Mouse (Mus musculus) limb, embryonic 10.5 days (tissue): ENCODE measurements at regions not wholly inside any gene's neighbourhood (a gene's known extent, or its start where the extent isn't known, plus 50 kb on each side); places are given as distances from the start of the nearest gene placed in this dataset.
"Not testable (repeated sequence)": the region's sequence is repeated elsewhere in the genome, so short reads cannot be mapped to it uniquely, and the experiment has no call there.

Source experiments
- DNase-seq: peaks from one replicate; pipeline ENCODE4 v3.0.0-alpha.2; 2017; ENCODE audit warnings: low spot score
- H3K27ac ChIP-seq: fragments of 300-500 bp; sonication (generic); 2 replicates; pipeline ENCODE4 v1.5.1; 2016; ENCODE audit warnings: mild to moderate bottlenecking
- H3K27me3 ChIP-seq: fragments of 300-500 bp; sonication (generic); 2 replicates; pipeline ENCODE4 v1.6.1; 2016; ENCODE audit warnings: low read depth, mild to moderate bottlenecking; ENCODE audit not compliant: poor library complexity, severe bottlenecking
- H3K36me3 ChIP-seq: fragments of 300-500 bp; sonication (generic); 2 replicates; pipeline ENCODE4 v1.6.1; 2016; ENCODE audit warnings: mild to moderate bottlenecking, moderate library complexity
- H3K4me1 ChIP-seq: fragments of 300-500 bp; sonication (generic); 2 replicates; pipeline ENCODE4 v1.6.1; 2016
- H3K4me3 ChIP-seq: fragments of 300-500 bp; sonication (generic); 2 replicates; pipeline ENCODE4 v1.5.1; 2016; ENCODE audit warnings: mild to moderate bottlenecking, moderate library complexity
- H3K9me3 ChIP-seq: fragments of 300-500 bp; sonication (generic); replicated peaks from 2 replicates; pipeline ENCODE4 v1.6.1; 2016; ENCODE audit warnings: mild to moderate bottlenecking
- WGBS: fragments of 180-500 bp; shearing (Covaris S2); methylation state at CpG from one replicate; pipeline ENCODE4 v1.1.7; 2016; 5-methylcytosine and 5-hydroxymethylcytosine counted together

GRCm38 (mm10) chr14:52810275-52811127, 315.0 kb upstream of the Olfr1507 start:
- H3K36me3 ChIP-seq, H3K4me1 ChIP-seq, DNase-seq, H3K9me3 ChIP-seq, H3K27me3 ChIP-seq, H3K27ac ChIP-seq, H3K4me3 ChIP-seq: not testable (repeated sequence)
- 75% methylated on average over 8 of the region's 8 CpGs for WGBS

DNA sequence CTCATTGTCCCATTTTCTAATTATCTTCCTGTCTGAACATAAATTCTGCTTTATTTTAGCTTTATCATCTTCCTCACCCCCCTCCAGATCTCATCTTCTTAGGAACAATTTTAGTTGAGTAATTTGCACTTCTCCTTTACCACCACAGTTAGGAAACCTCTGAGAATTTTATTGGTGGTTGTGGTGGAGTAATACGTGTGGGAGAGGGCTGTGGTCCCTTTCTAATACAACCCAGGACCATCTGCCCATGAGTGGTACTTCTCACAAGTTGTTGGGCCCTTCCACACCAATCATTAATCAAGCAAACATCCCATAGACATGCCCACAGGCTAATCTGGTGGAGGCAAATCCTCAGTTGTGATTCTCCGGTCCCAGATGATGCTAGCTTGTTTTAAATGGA, 306.2 kb upstream of the Olfr1507 start:
- DNase-seq, H3K9me3 ChIP-seq, H3K4me1 ChIP-seq, H3K27me3 ChIP-seq, H3K27ac ChIP-seq, H3K36me3 ChIP-seq, H3K4me3 ChIP-seq: not testable (repeated sequence)
- WGBS = 88% methylated on average over 2 of the region's 2 CpGs

- H3K27ac ChIP-seq, H3K27me3 ChIP-seq, H3K4me1 ChIP-seq, DNase-seq, H3K9me3 ChIP-seq, H3K36me3 ChIP-seq, H3K4me3 ChIP-seq: not testable (repeated sequence)
- WGBS = 98% methylated on average over 8 of the region's 9 CpGs
Measured at GRCm38 (mm10) chr14:52792600-52792999, 297.1 kb upstream of the Olfr1507 start.

DNA sequence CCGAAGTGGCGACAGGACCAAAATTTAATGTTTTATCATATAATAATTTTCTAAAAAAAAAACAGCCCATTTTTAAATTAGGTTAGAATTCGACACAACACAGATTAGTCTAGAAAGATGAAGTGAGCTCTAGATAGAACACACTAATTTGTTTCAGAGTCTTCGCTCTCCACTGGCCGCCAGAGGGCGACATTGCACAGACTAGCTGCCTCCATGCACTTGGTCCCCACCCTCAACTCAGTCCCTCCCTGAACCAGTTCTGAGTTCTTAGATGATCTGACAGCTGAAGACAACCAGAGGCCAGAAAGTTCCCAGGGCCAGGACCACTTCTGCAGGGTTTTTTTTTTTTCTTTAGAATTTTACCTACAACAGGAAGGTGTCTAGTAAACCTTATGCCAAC, 296.3 kb upstream of the Olfr1507 start:
- not testable (repeated sequence) for H3K9me3 ChIP-seq, H3K36me3 ChIP-seq, H3K4me3 ChIP-seq, DNase-seq, H3K27me3 ChIP-seq, H3K4me1 ChIP-seq, H3K27ac ChIP-seq
- WGBS = 40% methylated on average over 6 of the region's 6 CpGs

GRCm38 (mm10) chr14:52782832-52783231, 287.3 kb upstream of the Olfr1507 start:
- not testable (repeated sequence) for H3K4me3 ChIP-seq, H3K9me3 ChIP-seq, H3K27ac ChIP-seq, H3K27me3 ChIP-seq, H3K36me3 ChIP-seq, H3K4me1 ChIP-seq, DNase-seq
- WGBS = 85% methylated on average over 4 of the region's 4 CpGs

DNA sequence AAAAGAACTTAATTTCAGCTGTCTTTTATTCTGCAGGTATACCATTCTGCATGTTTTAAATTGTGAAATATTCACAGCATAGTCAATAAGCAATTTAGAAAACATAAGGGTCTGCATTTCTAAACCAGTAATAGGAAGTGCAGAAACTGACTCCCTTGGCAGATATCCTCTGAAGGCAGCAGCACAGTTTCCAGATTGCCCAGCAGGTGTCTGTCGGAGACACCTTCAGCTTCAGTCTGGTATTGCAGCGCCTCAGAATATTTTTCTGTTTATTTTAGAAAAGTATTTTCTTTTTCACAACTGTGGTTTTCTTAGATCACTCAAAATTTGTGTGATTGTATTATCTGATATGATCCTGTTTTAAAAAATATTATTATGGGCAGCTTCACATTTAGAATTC, 280.3 kb upstream of the Olfr1507 start:
- H3K27ac ChIP-seq, H3K4me1 ChIP-seq, H3K36me3 ChIP-seq, DNase-seq, H3K9me3 ChIP-seq, H3K4me3 ChIP-seq, H3K27me3 ChIP-seq: not testable (repeated sequence)
- 86% methylated on average over 2 of the region's 2 CpGs for WGBS

GRCm38 (mm10) chr14:52769450-52769849, 273.9 kb upstream of the Olfr1507 start:
- not testable (repeated sequence) for H3K27me3 ChIP-seq, H3K36me3 ChIP-seq, H3K4me3 ChIP-seq, H3K9me3 ChIP-seq, DNase-seq, H3K4me1 ChIP-seq, H3K27ac ChIP-seq
- no CpG with 5 or more reads among the region's 1 CpGs for WGBS

- H3K9me3 ChIP-seq, DNase-seq: not testable (repeated sequence)
Measured at GRCm38 (mm10) chr14:52752159-52752558, 256.6 kb upstream of the Olfr1507 start.

GRCm38 (mm10) chr14:52726680-52727079, 231.1 kb upstream of the Olfr1507 start:
- H3K27ac ChIP-seq, H3K4me3 ChIP-seq, H3K4me1 ChIP-seq, DNase-seq, H3K27me3 ChIP-seq, H3K9me3 ChIP-seq, H3K36me3 ChIP-seq: not testable (repeated sequence)
- WGBS = 79% methylated on average over 2 of the region's 3 CpGs

More at GRCm38 (mm10) chr14:52752159-52752558, 256.6 kb upstream of the Olfr1507 start:
- H3K36me3 ChIP-seq, H3K4me1 ChIP-seq, H3K27me3 ChIP-seq, H3K4me3 ChIP-seq, H3K27ac ChIP-seq: not testable (repeated sequence)
- 78% methylated on average over 1 of the region's 1 CpGs for WGBS

DNA sequence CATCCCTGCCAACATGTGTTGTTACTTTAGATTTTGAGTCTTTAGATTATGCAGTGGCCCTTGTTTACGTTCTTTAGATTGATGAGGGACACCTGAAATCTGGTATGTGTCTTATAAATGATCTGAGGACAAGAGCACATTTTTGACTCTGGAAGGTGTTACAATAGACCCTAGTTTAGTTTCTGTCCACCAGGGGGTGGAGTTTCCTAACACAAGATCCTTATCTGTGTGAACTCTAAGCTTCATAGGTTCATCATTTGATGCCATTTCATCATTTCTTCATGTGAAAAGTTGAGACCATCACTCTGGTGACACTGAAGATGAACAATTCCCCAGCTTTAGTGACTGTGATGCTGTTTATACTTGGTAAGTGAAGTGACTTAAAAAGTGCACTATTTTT, 229.4 kb upstream of the Olfr1507 start:
- not testable (repeated sequence) for H3K4me3 ChIP-seq, H3K36me3 ChIP-seq, H3K27me3 ChIP-seq, H3K4me1 ChIP-seq, DNase-seq, H3K27ac ChIP-seq, H3K9me3 ChIP-seq
- 100% methylated on average over 1 of the region's 1 CpGs for WGBS

- H3K9me3 ChIP-seq = no peaks in the 10 kb centered on the region
- WGBS = 94% methylated on average over 9 of the region's 9 CpGs
- H3K4me1 ChIP-seq = no peaks in the 10 kb centered on the region
- no peak overlapping the region for H3K4me3 ChIP-seq
- no peak overlapping the region for H3K27ac ChIP-seq
- no peaks in the 10 kb centered on the region for H3K27me3 ChIP-seq
- no peaks in the 10 kb centered on the region for H3K36me3 ChIP-seq
- DNase-seq = no peak
Measured at GRCm38 (mm10) chr14:52720640-52721039, 225.1 kb upstream of the Olfr1507 start.

DNA sequence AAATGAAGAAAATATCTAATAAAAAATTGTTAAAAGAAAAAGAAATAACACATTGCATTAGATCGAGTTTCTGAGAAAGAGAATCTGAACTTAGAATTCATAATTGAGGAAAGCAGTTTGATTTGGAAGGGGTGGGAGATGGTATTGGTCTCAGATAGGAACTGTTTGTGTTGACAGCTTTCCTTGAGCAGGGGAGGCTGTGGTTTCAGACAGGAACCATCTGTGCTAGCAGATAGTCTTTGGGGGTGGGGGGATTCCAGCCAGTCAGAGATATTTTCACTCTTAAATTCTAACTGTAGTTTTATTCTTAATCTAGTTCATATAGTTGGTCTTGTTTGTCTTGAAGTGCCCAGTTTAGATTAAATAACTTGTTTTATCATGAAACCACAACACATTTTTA, 205.3 kb upstream of the Olfr1507 start:
- H3K4me1 ChIP-seq, H3K36me3 ChIP-seq, DNase-seq, H3K9me3 ChIP-seq, H3K4me3 ChIP-seq, H3K27me3 ChIP-seq, H3K27ac ChIP-seq: not testable (repeated sequence)
- 95% methylated on average over 1 of the region's 1 CpGs for WGBS

- not testable (repeated sequence) for H3K36me3 ChIP-seq, H3K4me3 ChIP-seq, H3K4me1 ChIP-seq, DNase-seq, H3K27me3 ChIP-seq, H3K27ac ChIP-seq, H3K9me3 ChIP-seq
- no CpG with 5 or more reads among the region's 1 CpGs for WGBS
Measured at GRCm38 (mm10) chr14:52683636-52684035, 188.1 kb upstream of the Olfr1507 start.

DNA sequence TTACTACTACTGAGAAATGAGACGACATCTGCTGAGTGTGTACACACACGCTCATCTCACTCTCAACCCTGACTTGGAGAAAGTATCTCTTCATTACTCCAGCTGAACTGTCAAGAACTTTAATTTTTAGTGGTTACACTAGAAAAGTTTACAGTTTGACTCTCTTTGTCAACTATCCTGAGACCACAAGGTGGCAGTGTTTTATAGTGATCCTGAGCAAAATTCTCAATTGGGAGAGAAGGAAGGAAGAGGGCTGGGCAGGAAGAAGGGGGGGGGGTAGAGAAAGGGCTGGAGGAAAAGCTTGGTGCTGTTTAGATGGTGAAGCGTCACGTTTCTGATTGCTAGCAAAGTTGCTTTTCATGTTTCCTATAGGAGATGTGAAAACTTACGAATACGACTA, 158.8 kb upstream of the Olfr1507 start:
- no peak for DNase-seq
- H3K9me3 ChIP-seq = no peaks in the 10 kb centered on the region
- H3K36me3 ChIP-seq = no peaks in the 10 kb centered on the region
- no peak overlapping the region for H3K4me3 ChIP-seq
- no peaks in the 10 kb centered on the region for H3K4me1 ChIP-seq
- H3K27me3 ChIP-seq = no peaks in the 10 kb centered on the region
- H3K27ac ChIP-seq = no peak overlapping the region
- WGBS = 69% methylated on average over 6 of the region's 6 CpGs
